Mouse (Mus musculus): ENCODE results near the gene Ccnb1.
"Not testable (repeated sequence)": the region's sequence is repeated elsewhere in the genome, so short reads cannot be mapped to it uniquely, and the experiment has no call there.

Ccnb1 gene

DNA sequence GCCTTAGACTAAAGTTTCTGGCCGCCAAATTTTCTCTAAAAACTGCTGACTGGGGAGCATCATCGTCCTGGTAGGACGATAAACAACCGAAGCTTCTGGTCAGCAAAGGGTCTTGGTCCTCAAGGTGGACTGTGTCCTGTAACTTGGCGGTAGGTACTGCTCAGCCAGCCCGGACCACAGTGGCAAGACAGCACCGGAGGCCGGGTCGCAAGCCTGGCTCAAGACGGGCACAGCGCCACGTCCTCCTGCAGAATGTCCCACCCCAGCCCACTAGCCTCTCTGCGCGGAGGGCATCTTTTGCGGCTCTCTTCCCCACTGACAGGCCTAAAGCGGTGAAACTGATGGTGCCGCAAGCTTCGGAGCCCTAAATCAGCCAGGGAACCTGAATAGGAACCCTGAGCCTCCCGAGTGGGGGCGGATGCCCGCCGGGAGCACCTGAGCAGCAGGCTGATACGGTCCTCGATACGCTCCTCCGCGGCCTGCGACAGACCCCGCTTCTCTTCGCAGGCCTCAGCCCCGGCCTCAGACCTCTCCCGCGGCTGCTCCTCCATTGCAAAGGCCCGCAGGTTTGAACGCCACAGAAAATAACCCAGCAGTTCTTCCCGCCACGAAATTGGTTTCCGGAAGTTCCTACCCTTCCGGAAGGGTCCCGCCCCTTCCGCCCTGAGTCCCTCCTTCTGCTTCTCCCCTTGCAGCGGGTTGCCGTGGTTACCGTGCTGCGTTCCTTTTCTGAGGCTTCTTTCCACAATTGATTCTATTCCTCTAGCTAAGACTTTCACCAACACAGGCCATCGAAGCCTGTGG, 10.9 kb downstream of the Ccnb1 start, which contains the start of gene Cenph:
TSS of gene Cenph (minus strand) at position 648 of the 804 bp plus-strand sequence.
- in situ Hi-C loops (cut with MboI, MseI): no loop called here

DNA sequence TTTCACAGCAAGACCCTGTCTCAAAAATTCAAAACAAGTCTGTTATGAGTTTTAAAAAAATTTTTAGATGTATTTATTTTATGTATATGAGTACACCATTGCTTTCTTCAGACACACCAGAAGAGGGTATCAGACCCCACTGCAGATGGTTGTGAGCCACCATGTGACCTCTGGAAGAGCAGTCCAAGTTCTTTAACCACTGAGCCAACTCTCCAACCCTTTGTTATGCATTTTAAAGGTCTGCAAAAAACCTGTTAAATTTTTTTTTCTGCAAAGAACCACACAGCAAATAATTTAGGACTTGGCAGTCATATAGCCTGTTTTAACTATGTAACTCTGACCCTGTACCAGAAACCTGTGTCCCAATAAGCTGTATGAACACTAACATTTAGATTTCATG, 11.7 kb downstream of the Ccnb1 start:
- in situ Hi-C loops (cut with MboI, MseI): no loop called here

DNA sequence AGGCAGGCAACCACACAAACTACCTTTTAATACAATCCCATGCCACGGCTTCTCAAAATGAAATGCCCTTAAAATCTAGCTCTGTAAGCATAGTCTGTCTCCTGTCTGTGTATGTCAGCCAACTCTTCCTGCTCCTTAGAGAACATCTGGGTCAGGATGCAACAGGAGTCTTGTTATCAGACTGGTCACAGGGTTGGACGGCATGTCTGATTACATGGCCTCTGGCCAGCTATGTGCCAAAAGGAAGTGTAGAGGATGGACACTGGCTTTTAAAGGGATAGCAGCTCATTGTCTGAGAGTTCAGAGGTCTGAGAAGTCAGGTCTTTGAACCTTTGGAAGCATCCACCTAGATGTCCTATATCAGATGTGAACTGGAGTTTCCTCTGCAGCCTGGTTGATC, 31.0 kb downstream of the Ccnb1 start:
- in situ Hi-C loops (cut with MboI, MseI): no loop called here

DNA sequence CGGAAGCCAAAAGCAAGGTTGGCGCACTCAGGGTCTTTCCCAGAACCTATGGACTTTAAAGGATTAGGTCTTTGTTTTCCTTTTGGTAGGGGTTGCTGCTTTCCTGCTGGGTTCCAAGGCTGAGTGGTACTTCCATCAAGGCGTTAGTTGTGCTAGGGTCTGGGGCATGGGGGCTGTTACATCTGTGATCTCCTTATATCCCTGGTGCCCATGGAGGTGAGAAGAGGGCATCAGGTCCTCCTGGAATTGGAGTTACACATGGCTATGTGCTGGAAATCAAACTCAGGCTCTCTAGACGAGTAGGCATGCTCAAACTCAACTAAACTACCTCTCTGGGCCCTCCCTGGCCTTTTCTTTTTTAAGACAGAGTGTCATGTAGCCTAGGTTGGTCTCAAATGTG, 32.2 kb downstream of the Ccnb1 start:
- in situ Hi-C loops (cut with MboI, MseI): no loop called here

DNA sequence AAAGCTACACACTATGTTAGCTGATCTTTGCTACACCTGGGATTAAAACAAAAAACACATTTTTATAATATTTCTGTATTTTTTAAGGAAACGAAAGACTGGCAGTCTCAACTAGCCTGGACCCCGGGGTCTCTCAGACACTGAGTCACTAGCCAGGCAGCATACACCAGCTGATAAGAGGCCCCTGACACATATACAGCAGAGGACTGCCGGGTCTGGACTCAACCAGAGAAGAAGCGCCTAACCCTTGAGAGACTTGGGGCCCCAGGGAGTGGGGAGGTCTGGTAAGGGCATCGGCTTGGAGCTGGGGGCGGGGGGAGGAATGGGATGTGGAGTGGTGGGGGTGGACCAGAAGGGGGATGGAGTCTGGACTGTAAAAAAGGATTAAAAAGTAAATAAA, 33.4 kb downstream of the Ccnb1 start:
- in situ Hi-C loops (cut with MboI, MseI): no loop called here

DNA sequence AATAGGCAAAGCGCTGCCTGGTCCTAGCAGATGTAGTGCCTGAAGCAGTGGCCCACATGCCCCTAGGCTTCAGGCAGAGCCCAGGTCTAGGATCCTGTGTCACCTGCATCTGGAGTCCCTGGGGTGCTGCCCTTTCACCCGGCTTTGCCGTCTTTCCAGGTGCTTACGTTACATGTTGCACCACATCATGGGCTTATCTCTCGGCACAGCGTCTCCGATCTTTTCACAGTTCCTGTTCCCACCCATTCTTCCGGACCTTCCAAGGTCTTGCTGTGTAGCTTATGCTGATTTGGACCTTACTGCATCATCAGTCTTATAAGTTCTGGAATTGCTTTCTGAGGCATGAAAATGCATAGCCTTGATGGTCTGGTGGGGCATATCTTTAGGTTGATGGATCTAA, 33.8 kb downstream of the Ccnb1 start:
- in situ Hi-C loops (cut with MboI, MseI): no loop called here

DNA sequence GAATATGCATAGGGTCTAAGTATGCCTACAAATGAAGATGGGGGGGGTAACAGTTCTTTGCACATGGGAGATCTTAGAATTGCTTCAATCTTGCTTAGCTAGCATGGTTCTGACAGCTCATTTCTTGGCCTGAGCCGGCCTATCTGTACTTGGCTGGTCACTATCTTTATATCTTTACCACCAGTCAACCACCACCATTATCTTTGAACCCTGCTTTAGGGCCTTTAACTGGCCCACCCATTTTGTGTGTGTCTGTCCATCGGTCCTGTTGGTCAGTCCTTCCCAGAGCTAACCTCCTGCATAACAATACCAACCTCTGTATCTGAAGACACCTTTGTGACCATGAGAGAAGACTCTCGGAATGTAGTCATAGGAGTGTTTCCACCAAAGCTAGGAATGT, 35.0 kb downstream of the Ccnb1 start:
- in situ Hi-C loops (cut with MboI, MseI): no loop called here

DNA sequence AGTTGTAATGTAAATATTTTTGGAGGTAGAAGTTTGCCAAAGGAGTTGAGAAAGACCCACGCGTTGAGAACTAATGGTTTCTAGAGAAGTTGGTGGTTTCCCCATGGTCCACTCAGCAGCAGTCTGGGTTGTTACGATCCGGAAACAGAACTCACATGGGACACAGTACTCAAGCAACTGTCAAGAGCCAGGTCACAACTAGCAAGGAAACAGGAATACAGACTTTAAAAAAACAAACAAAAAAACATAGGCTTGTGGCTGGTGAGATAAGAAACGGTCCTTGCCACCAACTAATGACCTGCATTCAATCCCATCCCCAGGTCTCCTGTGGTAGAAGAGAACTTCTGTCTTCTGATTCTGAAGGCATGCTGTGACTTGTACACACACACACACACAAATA, 35.6 kb downstream of the Ccnb1 start:
- in situ Hi-C loops (cut with MboI, MseI): no loop called here

DNA sequence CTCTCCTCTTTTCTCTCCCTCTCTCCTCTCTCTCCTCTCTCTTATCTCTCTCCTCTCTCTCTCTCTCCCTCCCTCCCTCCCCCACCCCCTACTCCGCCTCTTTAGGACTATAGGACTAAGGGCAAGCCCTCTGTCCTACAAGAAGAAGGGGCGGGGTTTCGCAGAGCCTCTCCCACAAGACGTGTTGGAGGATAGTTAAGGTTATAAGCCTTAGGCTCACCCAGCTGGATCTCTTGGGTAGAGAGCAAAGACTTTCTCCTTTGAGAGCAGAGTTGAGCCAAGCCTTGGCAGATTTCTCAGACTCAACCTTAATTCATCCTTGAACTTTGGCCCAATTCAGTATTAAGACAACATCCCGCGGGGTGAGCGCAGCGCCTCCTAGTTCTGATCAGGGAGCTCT, 37.7 kb downstream of the Ccnb1 start:
- in situ Hi-C loops (cut with MboI, MseI): no loop called here

DNA sequence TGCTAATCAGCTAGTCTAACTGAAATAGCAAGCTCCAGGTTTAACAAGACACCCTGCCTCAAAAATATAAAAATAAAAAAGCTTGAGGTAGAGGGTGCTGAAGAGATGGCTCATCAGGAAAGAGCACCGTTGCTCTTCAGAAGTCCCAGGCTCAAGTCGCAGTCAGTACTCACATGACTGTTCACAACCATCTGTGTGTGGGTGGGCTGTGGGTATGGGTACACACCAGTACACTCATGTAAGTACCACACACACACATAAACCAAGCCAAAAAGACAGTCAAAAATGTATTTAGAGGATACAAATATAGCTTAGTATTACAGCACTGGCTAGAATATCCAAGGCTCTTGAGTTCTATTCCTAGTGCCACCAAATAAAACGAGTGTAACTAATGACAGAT, 40.3 kb downstream of the Ccnb1 start:
- in situ Hi-C loops (cut with MboI, MseI): no loop called here

DNA sequence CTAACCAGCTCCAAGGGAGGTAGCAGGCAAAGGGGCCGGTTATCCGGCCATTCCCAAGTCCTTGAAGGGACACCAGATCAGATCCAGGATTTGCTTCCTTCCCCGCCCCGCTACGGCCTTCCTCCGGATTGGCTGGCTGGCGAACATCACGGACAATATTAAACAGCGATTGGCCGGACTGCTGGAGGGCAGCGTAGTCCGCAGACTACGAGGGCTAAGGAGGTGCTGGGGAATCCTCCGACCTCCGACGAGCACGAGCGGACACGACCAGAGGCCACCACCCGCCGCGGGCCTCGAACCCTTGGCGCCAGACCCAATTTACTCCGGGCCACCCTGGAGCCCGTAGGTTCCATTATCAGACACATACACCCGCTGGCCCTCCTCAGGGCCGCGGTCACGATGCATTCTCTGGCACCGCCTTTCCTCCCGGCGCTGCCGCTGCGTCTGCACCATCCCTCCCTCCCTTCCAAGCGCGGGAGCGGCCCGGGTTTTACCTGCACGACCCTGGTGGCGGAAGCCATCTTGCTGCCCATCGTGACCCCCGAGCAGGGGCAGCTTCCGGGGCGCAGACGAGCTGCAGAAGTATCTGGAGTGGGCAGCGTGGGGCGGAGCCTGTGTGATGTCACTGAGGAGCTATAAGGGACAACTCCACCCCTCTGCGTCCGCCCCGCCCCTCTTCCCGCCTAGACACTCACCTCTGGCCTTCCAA, 42.2 kb downstream of the Ccnb1 start, which contains the start of gene Mrps36:
TSS of gene Mrps36 (minus strand) at position 624 of the 709 bp plus-strand sequence.
- in situ Hi-C loops (cut with MboI, MseI): no loop called here

DNA sequence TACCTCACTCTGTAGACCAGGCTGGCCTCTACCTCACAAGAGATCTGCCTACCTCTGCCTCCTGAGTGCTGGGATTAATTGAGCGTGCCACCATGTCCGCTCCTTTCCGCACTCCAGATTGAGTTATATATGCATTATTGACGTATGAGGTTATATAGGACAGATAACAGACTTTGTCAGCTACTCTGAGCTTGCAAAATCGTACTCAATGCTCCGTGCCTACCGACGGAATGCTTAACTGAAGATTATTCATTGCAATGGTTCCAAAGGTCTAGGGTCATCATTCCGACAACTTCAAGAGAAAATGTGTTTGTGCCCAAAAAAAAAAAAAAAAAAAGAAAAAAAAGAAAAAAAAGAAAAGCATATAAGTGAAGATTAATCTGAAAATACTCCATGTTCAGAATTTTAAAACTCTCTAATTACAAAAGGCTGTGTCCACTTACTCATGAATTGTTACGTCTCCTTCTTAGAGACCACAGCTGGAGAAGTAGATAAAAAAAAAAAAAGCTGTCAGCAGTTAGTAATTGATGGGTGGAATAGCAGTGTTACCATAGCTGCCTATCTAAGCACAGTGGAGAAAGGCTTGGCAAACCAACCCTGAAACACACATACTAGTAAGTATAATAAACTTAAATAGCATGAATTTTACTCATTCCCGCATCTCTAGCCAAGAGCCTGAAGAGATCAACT, 42.9 kb downstream of the Ccnb1 start:
- in situ Hi-C loops (cut with MboI, MseI): no loop called here

DNA sequence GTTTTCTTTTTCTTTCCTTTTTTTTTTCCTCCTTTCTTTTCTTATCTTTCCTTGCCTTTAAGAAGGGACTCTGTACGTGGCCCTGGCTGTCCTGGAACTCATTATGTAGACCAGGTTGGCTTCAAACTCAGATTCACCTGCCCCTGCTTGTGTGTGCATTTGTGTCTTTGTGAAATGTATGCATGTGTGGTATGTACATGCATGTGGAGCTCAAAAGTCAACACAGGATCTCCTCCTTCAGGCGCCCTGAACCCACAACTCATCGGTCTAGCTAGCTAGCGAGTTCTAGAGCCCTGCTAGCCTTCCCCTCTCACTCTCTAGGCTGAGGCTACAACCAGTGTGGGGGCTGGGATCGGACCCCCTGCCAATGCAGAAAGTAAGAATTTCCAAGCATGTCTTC, 43.5 kb downstream of the Ccnb1 start:
- in situ Hi-C loops (cut with MboI, MseI): no loop called here

DNA sequence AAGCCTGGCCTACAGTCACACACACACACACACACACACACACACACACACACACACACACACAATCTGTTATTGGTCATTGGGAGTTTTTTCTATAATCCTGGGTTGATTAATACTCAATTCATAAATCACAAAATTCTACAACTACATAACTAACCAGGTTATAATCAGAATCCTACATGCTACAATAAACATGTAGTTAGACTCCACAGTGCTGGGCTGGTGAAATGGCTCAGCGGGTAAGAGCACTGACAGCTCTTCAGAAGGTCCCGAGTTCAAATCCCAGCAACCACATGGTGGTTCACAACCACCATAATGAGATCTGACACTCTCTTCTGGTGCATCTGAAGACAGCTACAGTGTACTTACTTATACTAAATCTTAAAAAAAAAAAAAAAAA, 53.6 kb downstream of the Ccnb1 start:
- in situ Hi-C loops (cut with MboI, MseI): no loop called here

DNA sequence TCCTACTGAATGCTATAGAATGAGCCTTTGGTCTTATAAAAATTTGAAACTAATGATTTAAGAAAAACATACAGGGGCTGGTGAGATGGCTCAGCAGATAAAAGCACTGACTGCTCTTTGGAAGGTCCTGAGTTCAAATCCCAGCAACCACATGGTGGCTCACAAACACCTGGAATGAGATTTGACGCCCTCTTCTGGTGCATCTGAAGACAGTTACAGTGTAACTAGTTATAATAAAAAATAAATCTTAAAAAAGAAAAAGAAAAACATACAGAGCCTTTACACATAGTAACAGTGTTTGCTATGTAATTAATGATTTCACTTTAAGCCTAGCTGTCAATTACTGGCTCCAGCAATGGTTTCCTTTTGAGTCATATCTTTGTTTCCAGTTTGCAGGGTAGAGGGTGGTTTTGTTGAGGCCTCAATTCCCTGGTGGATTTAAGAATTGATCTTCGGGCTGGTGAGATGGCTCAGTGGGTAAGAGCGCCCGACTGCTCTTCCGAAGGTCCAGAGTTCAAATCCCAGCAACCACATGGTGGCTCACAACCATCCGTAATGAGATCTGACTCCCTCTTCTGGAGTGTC, 54.8 kb downstream of the Ccnb1 start:
- in situ Hi-C loops (cut with MboI, MseI): not testable (repeated sequence)

DNA sequence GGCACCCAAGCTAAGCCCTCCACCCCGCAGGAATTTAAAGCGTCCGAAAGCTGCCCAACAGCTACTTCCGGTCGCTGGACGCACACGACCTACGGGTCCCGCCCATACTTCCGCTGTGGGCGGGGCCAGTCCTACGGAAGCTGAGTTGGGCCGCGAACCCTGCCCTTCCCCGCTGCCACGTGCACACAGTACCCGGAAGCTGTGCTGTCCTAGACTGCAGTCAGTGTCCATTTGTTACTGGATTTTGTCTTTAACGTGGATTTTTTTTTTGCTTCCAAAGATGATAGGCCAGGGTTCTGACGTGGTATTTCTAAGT, 55.6 kb downstream of the Ccnb1 start, which contains the start of gene Cdk7:
TSS of gene Cdk7 (minus strand) at position 79 of the 316 bp plus-strand sequence.
- in situ Hi-C loops (cut with MboI, MseI): no loop called here

DNA sequence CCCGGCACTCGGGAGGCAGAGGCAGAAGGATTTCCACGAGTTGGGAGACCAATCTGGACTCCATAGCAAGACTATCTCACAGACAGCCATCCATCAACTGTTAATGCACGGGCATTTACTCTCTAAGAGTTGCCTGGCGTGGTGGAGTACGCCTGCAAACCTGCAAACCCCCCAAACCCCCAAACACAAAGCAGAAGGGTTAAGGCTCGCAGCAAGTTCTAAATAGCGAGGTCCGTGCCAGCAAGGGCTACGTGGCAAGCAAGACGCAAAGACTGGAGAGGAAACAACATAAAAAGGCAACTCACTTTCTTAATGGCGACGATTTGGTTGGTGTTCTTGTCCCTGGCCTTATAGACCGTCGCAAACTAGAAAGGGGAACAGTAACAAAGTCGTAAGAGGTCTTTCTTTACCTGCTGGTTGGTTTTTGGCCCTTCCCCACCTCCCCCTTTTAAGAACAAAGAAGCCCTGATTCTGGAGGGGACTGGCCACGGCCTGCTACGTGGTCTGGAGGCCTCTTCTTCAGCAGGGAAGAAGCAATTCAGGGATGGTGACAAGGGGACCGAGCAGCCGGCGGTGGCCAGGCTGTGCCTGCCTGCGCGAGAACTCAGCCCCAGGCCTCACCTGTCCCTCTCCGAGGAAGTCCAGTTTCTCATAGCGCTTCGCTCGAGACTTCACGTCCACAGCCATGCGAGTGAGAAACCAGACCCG, 56.1 kb downstream of the Ccnb1 start:
- in situ Hi-C loops (cut with MboI, MseI): no loop called here

All from T-helper 2 cell (primary cell).